Mouse (Mus musculus): Measurements from ENCODE around the gene Cadps2.

Gene Cadps2

DNA sequence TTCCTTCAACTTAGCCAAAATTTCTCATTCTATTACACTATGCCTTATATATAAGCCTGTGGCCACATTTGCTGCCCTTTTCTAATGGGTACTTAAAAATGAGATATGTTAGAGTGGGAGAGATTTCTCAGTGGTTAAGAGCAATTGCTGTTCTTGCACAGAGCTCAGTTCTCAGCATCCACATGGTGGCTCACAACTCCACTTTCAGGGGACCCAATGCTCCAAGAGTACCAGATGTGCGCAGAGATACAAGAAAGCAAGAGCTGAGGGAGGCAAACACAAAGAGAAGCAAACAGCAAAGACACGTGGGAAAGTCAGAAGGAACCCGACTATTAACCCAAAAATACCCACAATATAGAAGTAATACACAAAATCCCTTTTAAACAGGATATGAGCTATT is 77.0 kb downstream of the Cadps2 start:
- DNase-seq (ENCODE audit: low spot score): no peak

DNA sequence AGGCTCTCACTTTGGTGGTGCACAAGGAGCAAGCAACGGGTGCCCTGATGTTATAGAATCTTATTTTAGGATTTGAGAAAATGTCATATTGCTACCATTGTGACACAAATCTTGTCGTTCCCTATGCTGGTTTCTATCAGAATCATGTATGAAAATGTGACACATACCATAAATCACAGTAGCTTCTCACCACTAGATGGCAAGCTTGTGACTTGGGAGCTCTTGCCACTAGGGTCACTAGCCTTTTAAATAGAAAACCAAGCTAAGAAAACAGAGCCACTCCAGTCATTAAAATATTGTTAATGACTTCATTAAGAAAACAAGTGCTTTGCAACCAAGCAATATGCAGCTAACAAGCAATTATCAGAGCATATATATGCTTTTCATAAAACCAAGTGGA is 81.0 kb downstream of the Cadps2 start:
- no peak for DNase-seq (ENCODE audit: low spot score)

DNA sequence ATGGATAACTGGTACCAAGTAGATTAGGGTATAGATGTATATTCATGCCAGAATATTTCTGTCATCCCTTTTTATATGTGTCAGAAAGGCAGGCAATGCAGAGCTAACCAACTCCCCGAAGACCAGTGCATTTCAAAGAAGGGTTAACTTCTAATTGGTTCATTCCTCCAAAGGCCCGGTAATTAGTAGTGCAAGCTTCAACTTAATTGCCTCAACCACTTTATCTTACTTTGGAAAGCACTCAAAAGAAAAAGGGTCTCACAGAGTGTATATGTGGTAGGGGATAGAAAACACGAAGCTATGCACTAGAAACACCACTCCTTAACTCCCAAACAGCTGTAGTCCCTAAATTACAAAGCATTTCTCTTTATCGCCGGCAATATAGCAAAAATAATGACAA is 90.4 kb downstream of the Cadps2 start:
- no peak for DNase-seq (ENCODE audit: low spot score)

DNA sequence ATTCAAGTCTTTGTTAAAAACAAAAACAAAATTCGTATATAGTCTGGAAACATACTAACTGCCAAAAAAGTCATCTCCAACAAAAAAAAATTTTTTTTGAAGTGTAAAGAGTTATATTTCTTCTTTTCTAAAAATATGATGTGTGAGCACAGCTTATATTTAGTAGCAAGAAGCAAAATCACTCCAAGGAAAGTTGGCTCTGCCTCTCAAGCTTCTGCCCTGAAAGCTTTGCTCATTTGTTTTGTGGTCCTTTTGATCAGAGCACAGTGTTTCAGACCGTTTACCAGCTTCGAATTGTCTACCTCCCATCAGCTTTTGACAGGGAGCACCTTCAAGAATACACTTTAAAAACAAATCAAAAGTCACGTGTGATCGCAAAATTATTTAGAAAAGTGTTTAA is 99.2 kb downstream of the Cadps2 start:
- DNase-seq (ENCODE audit: low spot score): no peak

DNA sequence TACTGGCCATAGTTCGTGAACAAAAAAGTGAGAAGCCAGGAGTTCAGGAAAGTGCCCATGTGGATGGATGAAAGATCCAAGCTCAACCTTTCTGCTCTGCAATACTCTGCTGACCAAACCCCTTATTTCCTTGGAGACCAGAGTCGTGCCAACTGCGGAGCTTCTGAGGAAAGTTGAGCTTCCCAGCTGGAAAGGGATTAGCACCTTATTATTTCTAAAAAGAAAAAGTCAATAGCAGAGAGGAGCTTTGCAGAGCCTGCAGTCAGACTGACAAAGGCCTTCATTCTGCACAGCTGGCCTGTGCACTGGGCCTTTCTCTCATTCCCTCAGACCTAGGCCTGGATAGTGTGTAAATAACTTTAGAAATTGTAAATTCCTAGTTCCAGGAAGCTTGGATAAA is 106.5 kb downstream of the Cadps2 start:
- DNase-seq (ENCODE audit: low spot score): no peak

DNA sequence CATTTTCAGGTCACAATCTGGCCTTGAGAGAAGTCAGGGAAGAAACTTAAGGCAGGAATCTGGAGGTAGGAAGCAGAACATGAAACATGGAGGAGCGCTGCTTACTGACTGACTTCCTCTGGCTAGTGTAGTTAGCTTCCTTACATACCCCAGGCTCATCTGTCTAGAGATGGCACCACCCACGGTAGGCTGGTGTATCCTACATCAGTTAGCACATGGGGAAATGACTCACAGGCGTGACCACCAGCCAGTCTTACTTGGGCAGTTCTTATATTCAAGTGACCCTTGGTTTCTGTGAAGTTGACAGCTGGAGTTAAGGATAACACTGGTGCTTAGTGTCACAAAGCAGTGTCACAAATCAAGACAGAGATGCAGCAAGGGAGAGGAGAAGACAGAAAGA is 110.6 kb downstream of the Cadps2 start:
- DNase-seq (ENCODE audit: low spot score): no peak

DNA sequence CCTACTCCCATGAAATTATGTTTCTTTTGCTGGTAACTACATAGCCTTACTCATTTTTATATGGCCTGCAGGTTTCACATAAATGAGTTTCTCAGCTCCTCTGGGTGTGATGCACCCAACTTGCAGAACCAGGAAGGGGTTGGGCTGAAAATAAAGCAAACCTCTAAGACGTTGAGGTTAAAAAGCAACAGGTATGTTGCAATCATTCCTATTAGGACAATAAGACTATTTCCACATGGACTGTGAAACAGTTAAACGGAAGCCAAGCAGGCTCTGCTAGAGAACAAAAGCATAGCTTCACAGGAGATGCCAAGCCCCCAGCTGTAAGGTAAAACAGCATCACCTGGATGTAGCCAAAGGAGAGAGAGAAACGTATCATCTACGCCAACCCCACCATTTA is 115.5 kb downstream of the Cadps2 start:
- no peak for DNase-seq (ENCODE audit: low spot score)

DNA sequence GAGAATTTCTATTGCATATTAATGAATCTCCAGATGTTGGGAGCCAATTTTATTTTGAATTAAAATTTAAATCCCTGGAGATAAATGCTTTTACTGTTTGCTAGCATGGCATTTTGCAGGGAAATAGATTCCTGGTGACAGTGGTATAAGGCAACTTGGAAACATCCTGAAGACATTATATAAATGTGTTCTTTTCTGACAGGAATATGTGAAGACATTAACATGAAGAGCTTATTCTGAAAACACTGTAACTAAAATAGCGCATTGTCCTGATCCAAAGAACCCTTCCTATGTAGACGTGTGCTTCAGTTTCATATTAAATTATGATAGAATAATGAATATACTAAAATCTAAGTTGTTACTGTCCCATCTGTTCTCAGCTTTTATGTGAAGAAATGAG is 118.8 kb downstream of the Cadps2 start:
- no peak for DNase-seq (ENCODE audit: low spot score)

DNA sequence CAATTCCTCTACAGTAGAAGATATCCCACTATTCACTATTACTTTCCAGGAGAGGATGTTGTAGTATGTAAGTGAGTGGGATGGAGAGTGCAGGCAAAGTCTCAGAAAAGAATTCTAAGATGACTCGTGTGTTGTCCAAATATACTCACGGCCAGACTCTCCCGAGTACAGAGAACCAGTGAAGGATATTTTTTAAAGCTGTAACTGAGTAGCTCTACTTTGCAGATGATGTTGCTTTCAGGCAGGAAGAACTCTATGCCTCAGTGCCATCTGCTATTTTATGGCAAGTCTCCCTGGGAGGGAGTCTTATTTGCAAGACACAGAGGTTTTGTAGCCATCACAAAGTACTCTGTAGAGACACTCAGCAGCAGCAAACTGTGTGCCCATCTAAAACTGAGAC is 131.7 kb downstream of the Cadps2 start:
- no peak for DNase-seq (ENCODE audit: low spot score)

DNA sequence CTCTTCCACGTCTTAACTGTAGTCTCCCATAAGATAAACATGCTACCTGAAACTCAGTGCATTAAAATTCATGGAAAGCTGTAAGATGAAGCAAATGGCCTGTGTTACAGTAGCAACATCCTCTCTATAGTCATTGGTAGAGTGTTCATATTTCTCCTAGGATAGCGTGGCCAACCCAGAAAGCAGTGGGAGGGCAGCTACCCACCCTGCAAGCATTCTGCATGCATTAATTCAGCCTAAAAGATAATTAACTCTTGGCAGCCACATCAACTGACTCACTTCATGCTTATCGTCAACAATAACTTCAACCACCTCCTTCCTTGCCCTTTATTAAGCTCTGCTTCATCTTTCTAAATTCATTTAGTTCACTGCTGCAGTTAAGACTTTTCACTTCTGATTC is 138.3 kb downstream of the Cadps2 start:
- DNase-seq (ENCODE audit: low spot score): no peak

DNA sequence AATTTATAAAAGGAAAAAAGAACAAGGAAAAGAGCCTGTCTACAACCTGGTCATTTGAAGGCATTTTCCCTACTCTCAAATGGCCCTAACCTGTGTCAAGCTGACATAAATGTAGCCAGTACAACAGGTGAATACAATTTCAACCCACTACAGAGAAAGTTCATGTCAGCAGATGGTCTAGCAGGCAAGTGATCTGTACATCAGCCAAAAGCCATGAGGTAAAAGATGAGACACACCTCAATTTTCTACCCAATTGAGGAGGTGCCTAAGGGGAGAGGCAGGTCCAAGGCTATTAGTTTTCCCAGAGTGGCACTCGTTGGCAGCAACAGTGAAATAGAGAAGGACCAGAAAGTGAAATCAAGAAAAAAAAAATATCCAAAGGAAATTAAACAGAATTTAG is 161.0 kb downstream of the Cadps2 start:
- no peak for DNase-seq (ENCODE audit: low spot score)

DNA sequence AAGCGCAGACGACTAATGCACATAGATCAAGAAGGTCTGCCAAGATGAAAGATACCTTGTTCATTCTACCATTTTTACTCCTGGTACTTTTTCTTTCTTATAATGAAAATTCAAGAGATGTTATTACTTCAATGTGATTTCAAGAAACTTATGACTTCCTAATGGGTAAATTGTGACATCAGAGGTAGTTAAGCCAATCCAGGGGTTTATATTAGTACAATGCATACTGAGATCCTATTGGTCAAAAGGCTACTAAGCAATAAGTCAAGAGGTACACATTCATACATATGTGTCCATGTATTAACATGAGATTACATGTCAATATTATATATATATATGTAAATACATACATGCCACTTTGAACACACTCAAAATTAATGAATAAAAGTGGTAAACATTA is 184.2 kb downstream of the Cadps2 start, which contains the start of gene Rnf148:
Rnf148 (minus strand) TSS at position 101 of the 400 bp plus-strand sequence.
- DNase-seq (ENCODE audit: low spot score): no peak

DNA sequence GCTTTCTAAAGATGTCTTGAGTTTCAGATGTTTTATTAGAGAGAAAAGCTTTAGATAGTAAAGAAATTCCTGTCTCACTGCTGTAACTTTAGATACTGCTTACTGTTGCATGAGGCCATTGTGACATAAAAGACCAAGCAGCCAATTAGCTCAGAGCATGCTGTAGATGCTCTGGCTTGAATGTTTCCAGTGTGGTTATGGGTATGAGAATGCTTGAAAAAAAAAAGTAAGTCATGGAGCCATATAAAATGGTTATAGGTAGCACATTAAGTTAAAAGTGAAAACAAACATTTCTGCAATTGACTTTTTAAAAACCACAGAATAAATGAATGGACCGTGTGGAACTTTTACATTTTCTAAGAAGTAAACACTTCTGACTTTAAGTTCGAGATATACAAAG is 189.0 kb downstream of the Cadps2 start, which contains the start of gene Rnf133:
Rnf133 (minus strand) TSS at position 101 of the 400 bp plus-strand sequence.
- no peak for DNase-seq (ENCODE audit: low spot score)

DNA sequence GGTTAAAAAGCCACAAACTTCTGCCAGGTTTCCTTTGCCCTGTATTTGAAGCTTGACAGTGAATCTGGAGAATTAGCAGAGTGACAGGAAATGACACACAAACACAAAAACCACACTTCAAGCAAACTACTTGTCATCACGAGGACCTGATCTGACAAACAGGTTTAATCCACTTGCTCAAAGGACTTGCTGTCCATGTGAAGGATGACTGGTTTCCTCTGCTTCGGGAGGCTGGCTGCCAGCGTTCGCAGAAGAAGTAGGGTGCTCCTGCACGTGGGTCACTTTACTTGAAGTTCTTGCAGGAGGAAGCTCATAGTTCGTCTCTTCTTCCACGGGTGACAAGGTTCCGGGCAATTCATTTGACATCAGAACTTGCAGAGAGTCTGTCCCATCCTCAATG is 190.5 kb downstream of the Cadps2 start:
- no peak for DNase-seq (ENCODE audit: low spot score)

DNA sequence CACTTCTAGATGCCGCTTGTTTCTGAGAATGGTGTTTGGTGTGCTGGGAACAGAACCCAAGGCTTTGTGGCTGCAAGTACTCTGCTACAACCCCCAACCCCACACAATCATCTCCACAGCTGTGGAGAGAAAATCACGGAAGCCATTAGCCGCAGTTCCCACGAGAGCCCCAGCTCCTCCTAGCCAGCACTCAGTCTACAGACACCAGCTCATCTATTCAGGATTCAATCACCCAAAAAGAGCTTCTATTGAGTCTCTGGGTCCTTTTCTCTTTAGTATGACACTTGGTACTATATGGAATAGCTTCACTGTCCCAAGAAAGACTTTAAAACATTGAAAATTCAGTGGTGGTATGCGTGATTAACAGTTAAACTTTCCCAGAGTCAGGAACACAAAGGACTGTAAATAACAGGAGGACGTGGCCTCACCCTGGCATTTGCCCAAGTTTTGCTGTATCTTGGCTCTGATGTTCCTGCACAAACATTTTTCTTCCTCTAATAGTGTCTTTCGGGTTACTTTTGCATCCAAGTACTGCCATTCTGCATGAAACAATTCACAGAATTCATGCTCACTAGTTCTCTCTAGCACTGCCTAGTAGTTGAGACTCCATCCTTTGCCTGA is 191.5 kb downstream of the Cadps2 start:
- no peak for DNase-seq (ENCODE audit: low spot score)

DNA sequence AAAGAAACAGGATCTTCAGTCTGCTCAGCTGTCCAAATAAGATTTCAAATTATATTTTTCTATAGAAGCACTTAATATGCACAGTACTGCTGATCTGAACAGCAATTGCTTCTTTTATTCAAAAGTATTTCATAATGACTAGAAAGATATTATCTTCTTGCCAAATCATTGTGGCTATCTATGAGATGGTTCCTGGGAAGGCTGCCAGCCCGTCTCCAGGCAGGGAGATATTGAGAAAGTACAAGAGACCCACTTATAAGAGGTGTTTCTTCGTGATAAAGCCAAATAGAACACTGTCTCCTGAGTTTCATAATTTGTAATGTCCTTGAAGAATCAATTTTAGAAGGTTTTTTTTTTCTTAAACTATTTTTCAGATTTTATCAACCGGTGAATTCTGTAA is 202.1 kb downstream of the Cadps2 start:
- no peak for DNase-seq (ENCODE audit: low spot score)

DNA sequence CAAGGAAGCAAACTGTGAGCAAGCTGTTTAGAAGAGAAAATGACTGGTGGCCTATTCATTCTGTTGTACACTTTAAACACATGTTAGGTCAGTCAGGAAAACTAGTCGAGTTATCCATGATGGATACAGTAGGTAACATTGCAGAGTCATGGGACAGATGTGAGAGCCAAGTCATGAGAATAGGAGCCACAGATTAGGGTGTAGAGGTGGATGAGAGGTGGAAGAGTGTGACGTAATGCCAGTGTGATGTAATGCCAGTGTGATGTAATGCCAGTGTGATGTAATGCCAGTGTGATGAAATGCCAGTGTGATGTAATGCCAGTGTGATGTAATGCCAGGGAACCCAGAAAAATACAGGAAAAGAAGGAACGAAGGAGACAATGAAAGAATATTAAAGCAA is 204.0 kb downstream of the Cadps2 start:
- no peak for DNase-seq (ENCODE audit: low spot score)

DNA sequence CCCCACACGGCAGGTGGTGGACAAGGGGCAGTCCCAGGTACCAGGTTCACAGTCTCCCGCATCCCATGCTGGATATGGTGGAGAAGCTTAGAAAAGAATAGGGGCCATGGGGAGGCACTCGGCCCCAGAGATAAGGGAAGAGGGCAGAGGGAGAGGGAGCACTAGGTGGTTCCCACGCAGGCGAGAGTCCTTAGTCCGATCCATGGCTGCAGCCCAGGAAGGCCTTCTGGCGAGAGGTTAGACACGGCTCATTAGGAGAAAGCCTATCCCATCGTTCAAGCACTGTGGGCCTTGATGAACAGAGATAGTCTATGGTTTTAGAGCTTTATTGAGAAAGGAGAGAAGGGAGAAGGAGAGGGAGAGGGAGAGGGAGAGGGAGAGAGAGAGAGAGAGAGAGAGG is 205.2 kb downstream of the Cadps2 start:
- no peak for DNase-seq (ENCODE audit: low spot score)

DNA sequence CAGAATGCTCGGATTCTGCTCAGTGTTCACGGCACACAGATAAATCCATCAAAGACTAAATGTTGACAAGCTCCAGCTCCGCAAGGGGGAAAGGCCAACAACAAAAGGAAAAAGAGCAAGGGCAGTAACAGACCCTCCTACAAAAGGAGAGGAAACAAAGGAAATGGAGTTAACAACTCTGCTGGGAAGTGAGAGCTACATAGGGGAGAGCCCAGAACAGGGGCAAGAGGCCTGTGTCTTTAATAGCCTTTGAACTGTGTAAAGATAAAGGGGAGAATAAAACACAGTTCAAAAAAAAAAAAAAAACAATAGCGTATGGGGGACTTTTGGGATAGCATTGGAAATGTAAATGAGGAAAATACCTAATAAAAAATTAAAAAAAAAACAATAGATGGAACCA is 208.8 kb downstream of the Cadps2 start:
- DNase-seq (ENCODE audit: low spot score): no peak

DNA sequence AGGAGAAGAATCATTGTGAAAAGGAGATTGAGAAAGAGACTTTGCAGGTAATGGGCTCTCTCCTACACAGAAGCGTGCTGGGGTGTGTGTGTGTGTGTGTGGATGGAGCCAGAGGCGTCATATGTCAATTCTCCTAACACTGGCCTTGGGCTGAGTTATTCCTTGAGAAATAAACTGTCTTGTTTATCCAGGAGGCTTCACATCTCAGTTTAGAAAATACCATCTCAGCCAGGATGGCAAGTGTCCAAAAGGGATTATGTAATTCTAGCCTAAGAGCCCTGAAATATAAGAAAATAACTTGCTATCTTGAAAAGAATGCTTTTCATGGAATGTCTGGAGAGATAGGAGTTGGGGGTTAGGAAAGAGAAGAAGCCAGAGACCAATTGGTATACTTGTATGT is 264.1 kb downstream of the Cadps2 start:
- DNase-seq (ENCODE audit: low spot score): peak; percentile 10

DNA sequence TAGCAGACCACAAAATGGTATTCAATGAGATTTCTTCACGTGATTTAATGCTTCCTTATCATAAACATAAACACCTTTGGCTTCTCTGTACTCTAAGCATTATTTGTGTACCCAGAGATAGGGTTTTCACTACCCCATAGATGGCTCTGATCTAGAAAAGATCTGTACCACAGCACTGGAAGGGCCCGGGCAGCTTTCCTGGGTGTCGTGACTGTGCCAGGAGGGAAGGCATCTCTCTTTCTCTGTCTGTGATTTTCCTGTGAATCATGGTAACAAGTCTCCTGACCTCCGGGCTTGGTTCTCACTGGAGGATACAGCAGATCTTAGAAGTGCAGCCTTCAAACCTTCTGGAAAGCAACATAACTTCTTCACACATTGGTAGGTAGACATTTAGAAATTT is 265.5 kb downstream of the Cadps2 start:
- DNase-seq (ENCODE audit: low spot score): no peak

DNA sequence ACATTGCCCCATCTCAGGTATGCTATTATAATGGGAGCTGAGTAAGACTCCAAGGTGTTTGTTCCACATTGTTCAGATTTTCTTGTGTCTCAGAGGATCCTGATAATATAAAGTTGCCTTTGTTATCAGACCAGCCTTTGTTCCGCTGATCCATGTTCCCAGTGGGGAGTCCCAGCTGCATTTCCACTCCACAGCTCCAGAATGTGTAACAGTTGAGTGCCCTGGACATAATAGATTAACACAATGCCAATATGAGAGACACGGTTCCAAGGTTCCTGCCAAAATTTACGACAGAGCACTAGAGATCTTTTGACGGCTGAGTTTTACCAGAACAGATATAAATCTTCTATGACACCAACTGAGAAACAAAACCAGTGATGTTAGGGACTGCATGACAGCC is 266.8 kb downstream of the Cadps2 start:
- no peak for DNase-seq (ENCODE audit: low spot score)

DNA sequence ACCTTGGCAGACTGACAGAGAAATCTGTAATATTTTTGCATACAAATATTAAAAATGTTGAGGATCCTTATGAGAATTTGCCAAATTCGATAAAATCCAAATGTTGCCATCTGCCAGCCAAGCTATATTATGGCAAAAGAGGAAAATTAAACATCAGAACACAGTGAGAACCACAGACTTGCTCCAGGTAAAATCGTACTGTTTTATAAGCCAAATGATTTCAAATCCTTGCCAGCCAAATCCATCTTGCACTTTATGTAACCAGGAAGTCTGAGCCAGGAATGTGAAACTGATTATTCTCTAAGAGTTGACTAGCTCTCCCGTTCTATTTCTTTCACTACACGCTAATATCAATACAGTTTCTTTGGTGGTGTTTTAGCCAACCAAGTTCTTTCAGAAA is 269.5 kb downstream of the Cadps2 start:
- DNase-seq (ENCODE audit: low spot score): no peak

DNA sequence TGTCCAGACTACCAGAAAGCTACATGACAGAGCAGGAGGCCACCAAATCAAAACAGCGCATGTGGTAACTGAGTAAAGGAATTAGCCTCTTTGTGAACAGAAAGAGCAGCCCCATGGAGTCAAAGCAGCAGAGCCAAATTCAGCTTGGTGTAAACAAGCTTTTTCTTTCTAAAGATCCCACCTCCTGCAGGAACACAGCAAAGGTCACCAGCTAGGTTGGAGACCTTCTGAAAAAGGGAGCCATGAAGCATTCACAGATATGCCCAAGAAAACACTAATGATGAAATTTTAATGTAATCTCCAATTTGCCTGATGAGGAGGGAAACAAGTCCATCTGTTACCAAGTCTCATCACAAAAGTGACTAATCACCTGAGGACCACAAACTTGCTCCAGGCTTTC is 270.5 kb downstream of the Cadps2 start:
- DNase-seq (ENCODE audit: low spot score): no peak

DNA sequence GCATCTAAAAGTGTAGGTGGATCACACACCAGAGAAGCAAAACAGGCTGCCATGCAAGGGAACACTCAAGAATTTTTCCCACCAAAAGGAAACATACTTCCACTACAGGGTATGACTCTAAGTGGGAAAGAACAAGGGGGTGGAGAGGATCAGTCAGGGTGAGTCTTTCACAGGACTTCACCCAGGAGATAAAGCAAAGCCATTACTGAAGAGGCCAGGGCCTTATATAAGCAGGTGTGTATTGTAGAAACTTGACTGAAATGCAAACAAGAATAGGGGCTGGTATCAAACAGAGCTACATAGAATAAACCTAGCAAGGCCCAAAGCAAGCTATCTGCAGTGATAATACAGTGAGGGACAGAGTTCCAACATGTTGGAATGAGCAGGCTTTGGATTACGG is 271.6 kb downstream of the Cadps2 start:
- no peak for DNase-seq (ENCODE audit: low spot score)

Measured in adipocyte (in vitro differentiated cells).